Mouse (Mus musculus) forelimb bud, embryonic 11.5 days (tissue): Measurements from ENCODE around the gene Arl5a.

ENCODE experiments used
- DNase-seq: peaks from one replicate; pipeline ENCODE4 v3.0.0-alpha.2; 2012; ENCODE audit warnings: low read depth, low spot score

The Arl5a gene

GRCm38 (mm10) chr2:52424747-52425522 lies at the start of gene Arl5a:
Arl5a (minus strand) TSS chr2:52424901.
- peak; percentile 89 for DNase-seq

GRCm38 (mm10) chr2:52471545-52472291 lies 47.0 kb upstream of the Arl5a start:
- DNase-seq: peak; percentile 25

- DNase-seq: no peak
Measured at GRCm38 (mm10) chr2:52470044-52470560, 45.4 kb upstream of the Arl5a start.

GRCm38 (mm10) chr2:52467629-52468028 lies 42.9 kb upstream of the Arl5a start:
- DNase-seq: no peak

GRCm38 (mm10) chr2:52461206-52461967 lies 36.7 kb upstream of the Arl5a start:
- DNase-seq: no peak

GRCm38 (mm10) chr2:52455606-52456479 lies 31.1 kb upstream of the Arl5a start:
- peak; percentile 34 for DNase-seq

- DNase-seq: no peak
Measured at GRCm38 (mm10) chr2:52449818-52450217, 25.1 kb upstream of the Arl5a start.

- DNase-seq: no peak
Measured at GRCm38 (mm10) chr2:52448916-52449315, 24.2 kb upstream of the Arl5a start.

- no peak for DNase-seq
Measured at GRCm38 (mm10) chr2:52446648-52447047, 21.9 kb upstream of the Arl5a start.

GRCm38 (mm10) chr2:52442125-52442524 lies 17.4 kb upstream of the Arl5a start:
- DNase-seq: peak; percentile 27

GRCm38 (mm10) chr2:52440420-52441015 lies 15.8 kb upstream of the Arl5a start:
- DNase-seq: no peak

- DNase-seq: no peak
Measured at GRCm38 (mm10) chr2:52438437-52438836, 13.7 kb upstream of the Arl5a start.

GRCm38 (mm10) chr2:52438013-52438412 lies 13.3 kb upstream of the Arl5a start:
- no peak for DNase-seq

GRCm38 (mm10) chr2:52435919-52436632 lies 11.4 kb upstream of the Arl5a start:
- DNase-seq: no peak

GRCm38 (mm10) chr2:52433365-52433764 lies 8.7 kb upstream of the Arl5a start:
- DNase-seq: no peak

GRCm38 (mm10) chr2:52427383-52427782 lies 2.7 kb upstream of the Arl5a start:
- no peak for DNase-seq

- no peak for DNase-seq
Measured at GRCm38 (mm10) chr2:52426041-52426440, 1.3 kb upstream of the Arl5a start.

- no peak for DNase-seq
Measured at GRCm38 (mm10) chr2:52425523-52425795, 758 bp upstream of the Arl5a start.

- DNase-seq: peak; percentile 29
Measured at GRCm38 (mm10) chr2:52424248-52424728, 413 bp downstream of the Arl5a start.
